Mouse (Mus musculus) testis, adult 2 months (tissue): ENCODE data around the gene Lrguk. TPM values are rescaled to one million over a fixed set of nuclear protein-coding genes. Genes with fewer than 3 reads are reported as not detected.

Experiments used
- H3K27ac ChIP-seq: fragments of 200-500 bp; 2 replicates; pipeline ENCODE4 v1.5.1; 2012; ENCODE audit warnings: low read depth, low read length; ENCODE audit not compliant: control insufficient read depth, insufficient read depth
- H3K27me3 ChIP-seq: fragments of 200-500 bp; 2 replicates; pipeline ENCODE4 v1.6.1; 2012; ENCODE audit warnings: mild to moderate bottlenecking, low read length, moderate library complexity; ENCODE audit not compliant: control insufficient read depth, insufficient read depth
- H3K36me3 ChIP-seq: fragments of 200-500 bp; 2 replicates; pipeline ENCODE4 v1.6.1; 2012; ENCODE audit warnings: mild to moderate bottlenecking, low read length; ENCODE audit not compliant: control insufficient read depth, insufficient read depth
- H3K4me1 ChIP-seq: fragments of 200-500 bp; 2 replicates; pipeline ENCODE4 v1.6.1; 2012; ENCODE audit warnings: low read length; ENCODE audit not compliant: control insufficient read depth, insufficient read depth
- H3K4me3 ChIP-seq: fragments of 200-500 bp; 2 replicates; pipeline ENCODE4 v1.5.1; 2012; ENCODE audit warnings: low read depth, mild to moderate bottlenecking, low read length, moderate library complexity, mixed read lengths; ENCODE audit not compliant: control insufficient read depth
- CTCF ChIP-seq: fragments of 200-500 bp; IDR thresholded peaks from 2 replicates; pipeline ENCODE4 v1.5.1; 2012; ENCODE audit warnings: low read depth, mild to moderate bottlenecking, inconsistent platforms, low read length, moderate library complexity; ENCODE audit not compliant: control insufficient read depth, insufficient read depth, insufficient replicate concordance
- POLR2A ChIP-seq: fragments of 200-500 bp; IDR thresholded peaks from 2 replicates; pipeline ENCODE4 v1.6.1; 2012; ENCODE audit warnings: low read depth, mild to moderate bottlenecking, inconsistent platforms, low read length, moderate library complexity; ENCODE audit not compliant: control insufficient read depth
- polyA plus RNA-seq: library from polyadenylated mRNA; depleted of rRNA; stranded (reverse); fragments of >200 nt; gene quantifications from 2 replicates; pipeline ENCODE4 v1.2.3, GENCODE M21; 2012; rRNA removed

Gene Lrguk
- polyA plus RNA-seq, 1 experiment, result 18.2 TPM

DNA sequence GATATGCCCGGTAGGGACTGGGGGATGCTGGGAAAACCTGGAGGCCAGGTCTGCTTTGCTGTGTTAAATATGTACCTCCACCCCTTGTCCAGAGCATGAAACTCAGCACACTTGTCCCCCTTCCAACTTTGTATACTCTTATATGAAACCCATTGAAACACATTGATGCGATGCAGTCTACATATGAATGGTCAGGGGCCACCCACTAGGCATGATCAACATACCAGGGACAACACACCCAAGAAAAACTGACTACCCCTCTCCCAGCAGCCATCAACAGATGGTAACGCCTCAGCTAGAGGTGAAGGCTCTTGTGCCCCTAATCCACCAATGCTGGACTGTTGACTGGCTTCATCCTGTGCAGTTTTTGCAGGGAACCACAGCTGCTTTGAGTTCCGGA lies 150.7 kb downstream of the Lrguk start:
- TF ChIP-seq CTCF, result no peak
- no peak for TF ChIP-seq POLR2A
- Histone ChIP-seq H3K27me3 (no peaks in the 10 kb centered on the region), H3K4me1 (no peaks in the 10 kb centered on the region), H3K4me3 (no peak overlapping the region), H3K27ac (no peak overlapping the region), H3K36me3 (no peaks in the 10 kb centered on the region)

DNA sequence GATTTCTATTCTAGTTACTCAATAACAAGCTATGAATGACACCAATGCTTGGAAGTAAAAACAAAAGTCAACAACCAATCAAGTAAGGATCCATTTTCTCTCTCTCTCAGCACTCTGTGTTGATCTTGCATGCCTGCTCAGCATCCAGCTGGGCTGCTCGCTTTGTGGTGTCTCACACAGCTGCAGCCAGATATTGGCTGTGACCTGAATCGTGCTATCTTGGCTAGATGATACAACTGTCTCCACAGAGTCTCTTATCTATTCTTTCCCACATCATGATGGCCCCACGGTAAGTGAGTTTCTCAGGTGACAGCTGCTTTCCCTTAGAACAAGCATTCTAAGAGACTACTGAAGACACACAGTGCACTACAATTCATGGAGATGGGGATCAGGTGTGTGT lies 152.7 kb downstream of the Lrguk start:
- TF ChIP-seq POLR2A (no peak), CTCF (no peak)
- H3K36me3 ChIP-seq, result no peaks in the 10 kb centered on the region
- H3K4me1 ChIP-seq, result no peaks in the 10 kb centered on the region
- no peak overlapping the region for H3K27ac ChIP-seq
- no peaks in the 10 kb centered on the region for H3K27me3 ChIP-seq
- no peak overlapping the region for H3K4me3 ChIP-seq

DNA sequence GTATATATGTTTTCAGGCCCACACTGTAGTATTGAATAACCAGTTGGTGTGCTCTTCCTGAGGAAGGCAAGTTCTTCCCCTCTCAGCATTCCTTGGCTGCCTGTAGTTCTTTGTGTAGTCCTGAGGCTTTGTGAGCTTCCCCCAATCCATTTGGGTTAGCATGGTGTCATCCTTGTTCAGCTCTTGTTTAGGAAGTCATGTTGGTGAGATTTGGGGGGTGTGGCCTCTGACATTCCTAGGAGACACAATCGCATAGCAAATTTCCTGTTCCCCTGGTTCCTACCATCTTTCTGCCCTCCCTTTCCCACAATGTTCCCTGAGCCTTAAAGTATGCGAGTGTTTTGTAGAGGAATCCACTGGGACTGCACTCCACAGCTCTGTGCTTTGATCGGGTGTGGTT lies 154.1 kb downstream of the Lrguk start:
- no peak overlapping the region for H3K4me3 ChIP-seq
- no peaks in the 10 kb centered on the region for H3K4me1 ChIP-seq
- H3K27ac ChIP-seq, result no peak overlapping the region
- no peaks in the 10 kb centered on the region for H3K36me3 ChIP-seq
- no peak for TF ChIP-seq CTCF
- TF ChIP-seq POLR2A, result no peak
- no peaks in the 10 kb centered on the region for H3K27me3 ChIP-seq

Other genes starting within 250 kb of the Lrguk start
- 21.7 and 24.5 TPM in 2 replicates for gene Slc35b4, start 147.7 kb downstream of the Lrguk start, polyA plus RNA-seq